Mouse (Mus musculus) kidney, adult 2 months (tissue): Measurements from ENCODE around the gene Swap70. TPM values are rescaled to one million over a fixed set of nuclear protein-coding genes. Genes with fewer than 3 reads are reported as not detected.
"Not testable (repeated sequence)": the region's sequence is repeated elsewhere in the genome, so short reads cannot be mapped to it uniquely, and the experiment has no call there.

Source experiments
- DNase-seq: peaks from one replicate; pipeline ENCODE4 v3.0.0; 2021
- H3K27ac ChIP-seq: fragments of 200-500 bp; 2 replicates; pipeline ENCODE4 v1.5.1; 2012; ENCODE audit warnings: low read depth, low read length, control low read depth, inconsistent platforms; ENCODE audit not compliant: insufficient read depth
- H3K27me3 ChIP-seq: fragments of 200-500 bp; replicated peaks from 2 replicates; pipeline ENCODE4 v1.6.1; 2012; ENCODE audit warnings: mild to moderate bottlenecking, moderate library complexity, low read length, inconsistent platforms; ENCODE audit not compliant: control insufficient read depth, insufficient read depth
- H3K36me3 ChIP-seq: fragments of 200-500 bp; 2 replicates; pipeline ENCODE4 v1.6.1; 2012; ENCODE audit warnings: mild to moderate bottlenecking, moderate library complexity, low read length, inconsistent platforms; ENCODE audit not compliant: control insufficient read depth, insufficient read depth
- H3K4me1 ChIP-seq: fragments of 200-500 bp; 2 replicates; pipeline ENCODE4 v1.6.1; 2011; ENCODE audit warnings: low read length; ENCODE audit not compliant: control insufficient read depth, insufficient read depth
- H3K4me3 ChIP-seq: fragments of 200-500 bp; 2 replicates; pipeline ENCODE4 v1.5.1; 2011; ENCODE audit warnings: mild to moderate bottlenecking, low read depth, low read length, control low read depth; ENCODE audit not compliant: insufficient read depth
- CTCF ChIP-seq: fragments of 200-500 bp; conservative IDR thresholded peaks from 2 replicates; pipeline ENCODE4 v1.5.1; 2011; ENCODE audit warnings: low read depth, mild to moderate bottlenecking, control low read depth, low read length, moderate library complexity, mixed read lengths; ENCODE audit not compliant: insufficient read depth, insufficient read length
- POLR2A ChIP-seq: fragments of 200-500 bp; IDR thresholded peaks from one replicate; pipeline ENCODE4 v1.6.1; 2011; ENCODE audit warnings: low read depth, low read length, control low read depth
- WGBS: fragments of 180-500 bp; shearing (Covaris S2); methylation state at CpG from one replicate; pipeline ENCODE4 v1.1.7; 2018; 5-methylcytosine and 5-hydroxymethylcytosine counted together
- polyA plus RNA-seq: library from polyadenylated mRNA; depleted of rRNA; stranded (reverse); fragments of >200 nt; gene quantifications from 2 replicates; pipeline ENCODE4 v1.2.3, GENCODE M21; 2012

Gene Swap70
- polyA plus RNA-seq, 1 experiment, result 12.5 TPM

- H3K27me3 ChIP-seq, result no peaks in the 10 kb centered on the region
- peak; percentile 23 for DNase-seq
- no peak overlapping the region for H3K4me3 ChIP-seq
- no peaks in the 10 kb centered on the region for H3K36me3 ChIP-seq
- no peak overlapping the region for H3K27ac ChIP-seq
- 67% methylated on average over 2 of the region's 2 CpGs for WGBS
- TF ChIP-seq CTCF (no peak), POLR2A (no peak)
- peaks cover 2% of the 10 kb centered on the region; the same call in 1 of the 2 replicates for H3K4me1 ChIP-seq
Measured at GRCm38 (mm10) chr7:110223727-110224510, 2.4 kb downstream of the Swap70 start.

GRCm38 (mm10) chr7:110226484-110226883 lies 5.0 kb downstream of the Swap70 start:
- Histone ChIP-seq H3K4me1 (peaks cover 2% of the 10 kb centered on the region; the same call in 1 of the 2 replicates), H3K27ac (no peak overlapping the region), H3K27me3 (no peaks in the 10 kb centered on the region), H3K4me3 (no peak overlapping the region), H3K36me3 (no peaks in the 10 kb centered on the region)
- WGBS, result 95% methylated on average over 5 of the region's 5 CpGs
- TF ChIP-seq CTCF (no peak), POLR2A (no peak)
- DNase-seq, result no peak

- Histone ChIP-seq H3K4me1 (0 out of 2 replicates have a peak, but pooled peaks cover 7% of the 10 kb centered on the region), H3K36me3 (no peaks in the 10 kb centered on the region), H3K4me3 (no peak overlapping the region), H3K27ac (no peak overlapping the region), H3K27me3 (no peaks in the 10 kb centered on the region)
- no peak for DNase-seq
- 70% methylated on average over 6 of the region's 6 CpGs for WGBS
- TF ChIP-seq CTCF (no peak), POLR2A (no peak)
Measured at GRCm38 (mm10) chr7:110229967-110230366, 8.5 kb downstream of the Swap70 start.

GRCm38 (mm10) chr7:110231127-110231526 lies 9.6 kb downstream of the Swap70 start:
- H3K36me3 ChIP-seq, H3K4me1 ChIP-seq, DNase-seq, H3K27ac ChIP-seq, H3K4me3 ChIP-seq, H3K27me3 ChIP-seq: not testable (repeated sequence)
- 95% methylated on average over 10 of the region's 10 CpGs for WGBS

- H3K4me1 ChIP-seq, result peaks cover 29% of the 10 kb centered on the region
- 77% methylated on average over 4 of the region's 4 CpGs for WGBS
- H3K4me3 ChIP-seq, result no peak overlapping the region
- no peaks in the 10 kb centered on the region for H3K36me3 ChIP-seq
- TF ChIP-seq POLR2A (no peak), CTCF (no peak)
- H3K27me3 ChIP-seq, result no peaks in the 10 kb centered on the region
- no peak for DNase-seq
- H3K27ac ChIP-seq, result peak overlapping the region; percentile 59; the same call in 1 of the 2 replicates
Measured at GRCm38 (mm10) chr7:110236085-110236484, 14.6 kb downstream of the Swap70 start.

- WGBS, result 34% methylated on average over 3 of the region's 3 CpGs
- peak; percentile 73 for DNase-seq
- H3K27ac ChIP-seq, result peak overlapping the region; percentile 98
- TF ChIP-seq CTCF (no peak), POLR2A (no peak)
- no peak overlapping the region; the same call in 1 of the 2 replicates for H3K4me3 ChIP-seq
- no peaks in the 10 kb centered on the region for H3K27me3 ChIP-seq
- H3K36me3 ChIP-seq, result no peaks in the 10 kb centered on the region
- peaks cover 29% of the 10 kb centered on the region for H3K4me1 ChIP-seq
Measured at GRCm38 (mm10) chr7:110237451-110237836, 15.9 kb downstream of the Swap70 start.

GRCm38 (mm10) chr7:110237837-110238451 lies 16.4 kb downstream of the Swap70 start:
- Histone ChIP-seq H3K4me1 (peaks cover 29% of the 10 kb centered on the region), H3K27ac (peak overlapping the region; percentile 98), H3K36me3 (no peaks in the 10 kb centered on the region), H3K4me3 (no peak overlapping the region; the same call in 1 of the 2 replicates), H3K27me3 (no peaks in the 10 kb centered on the region)
- peak; percentile 40 for DNase-seq
- WGBS, result 57% methylated on average over 2 of the region's 2 CpGs
- no peak for TF ChIP-seq POLR2A
- TF ChIP-seq CTCF, result no peak
